Mouse (Mus musculus) cortical plate, adult 2 months (tissue): ENCODE measurements around the gene Ccm2l.

Source experiments
- CTCF ChIP-seq: fragments of 200-500 bp; IDR thresholded peaks from 2 replicates; pipeline ENCODE4 v1.5.1; 2011; ENCODE audit warnings: mild to moderate bottlenecking, control low read depth, low read length; ENCODE audit not compliant: insufficient read depth; ENCODE audit errors: extremely low read depth
- POLR2A ChIP-seq: fragments of 200-500 bp; IDR thresholded peaks from 2 replicates; pipeline ENCODE4 v1.6.1; 2011; ENCODE audit warnings: mild to moderate bottlenecking, low read length, control low read depth; ENCODE audit not compliant: insufficient read depth; ENCODE audit errors: extremely low read depth

DNA sequence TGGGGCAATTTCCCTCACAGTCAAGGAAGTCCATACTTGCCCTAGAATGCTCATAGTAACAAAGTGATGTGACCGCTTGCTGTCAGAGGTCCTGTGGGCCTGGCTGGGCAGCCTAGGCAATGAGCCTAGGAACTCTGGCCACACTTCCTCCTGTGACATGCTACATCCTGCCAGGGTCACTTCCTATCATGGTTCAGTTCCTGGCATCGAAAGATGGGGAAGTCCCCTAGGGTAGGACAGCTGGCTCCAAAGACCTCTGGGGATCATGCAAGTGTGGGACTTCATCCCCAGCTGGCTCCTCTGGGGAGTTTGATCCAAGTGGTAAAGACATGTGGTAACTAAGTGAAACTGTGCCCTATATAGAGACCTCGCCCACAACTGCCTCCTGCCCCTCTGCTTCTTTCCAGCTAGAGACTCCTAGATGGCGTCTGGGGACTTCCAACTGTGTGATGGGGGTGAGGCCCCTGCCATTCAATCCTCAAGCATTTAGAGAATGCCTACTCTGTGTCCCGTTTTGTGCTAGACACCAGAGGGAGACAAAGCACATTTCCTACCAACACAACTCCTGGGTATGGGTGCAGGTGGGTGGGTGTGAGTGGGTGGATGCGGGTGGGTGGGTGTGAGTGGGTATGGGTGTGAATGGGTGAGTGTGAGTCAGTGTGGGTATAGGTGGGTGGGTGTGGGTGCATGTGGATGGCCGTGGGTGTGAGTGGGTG is 18.7 kb downstream of the Ccm2l start:
- no peak for TF ChIP-seq POLR2A
- TF ChIP-seq CTCF = no peak
